Mouse (Mus musculus) erythroblast, embryonic 14.5 days (primary cell): Measurements from ENCODE around the gene Gm49673.
"Not testable (repeated sequence)": the region's sequence is repeated elsewhere in the genome, so short reads cannot be mapped to it uniquely, and the experiment has no call there.

Experiments used
- GATA1 ChIP-seq: IDR thresholded peaks from 2 replicates; pipeline ENCODE4 v1.6.1; 2012; ENCODE audit warnings: low read length, inconsistent platforms, mixed read lengths
- TAL1 ChIP-seq: IDR thresholded peaks from 3 replicates; pipeline ENCODE4 v1.6.1; 2012; ENCODE audit warnings: low read length, inconsistent platforms, mixed read lengths

DNA sequence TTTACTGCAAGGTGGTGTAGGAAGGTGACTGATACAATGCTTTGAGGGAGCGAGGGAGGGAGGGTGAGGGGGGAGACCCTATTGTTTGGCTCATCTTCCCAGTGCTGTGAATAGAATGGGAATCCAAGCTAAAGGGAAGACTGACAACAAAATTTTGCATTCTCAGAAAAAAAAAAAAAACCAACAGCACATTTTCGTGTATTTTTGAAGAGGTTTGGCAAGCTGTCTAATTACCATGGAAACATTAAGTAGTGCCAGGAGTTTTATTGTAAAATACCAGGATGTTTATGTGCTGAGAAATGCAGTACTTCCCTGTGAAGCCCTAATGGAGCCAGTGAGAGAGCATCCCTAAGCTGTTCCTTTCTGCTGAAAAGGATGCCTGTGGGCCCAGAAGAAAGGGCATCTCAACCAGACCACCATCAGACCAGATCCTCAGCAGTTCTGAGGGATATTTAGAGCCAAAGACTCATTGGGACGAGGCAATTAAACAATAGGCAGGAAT lies 90.9 kb downstream of the Gm49673 start:
- not testable (repeated sequence) for TF ChIP-seq TAL1, GATA1
